Mouse (Mus musculus): ENCODE data around the gene Gm20388.

DNA sequence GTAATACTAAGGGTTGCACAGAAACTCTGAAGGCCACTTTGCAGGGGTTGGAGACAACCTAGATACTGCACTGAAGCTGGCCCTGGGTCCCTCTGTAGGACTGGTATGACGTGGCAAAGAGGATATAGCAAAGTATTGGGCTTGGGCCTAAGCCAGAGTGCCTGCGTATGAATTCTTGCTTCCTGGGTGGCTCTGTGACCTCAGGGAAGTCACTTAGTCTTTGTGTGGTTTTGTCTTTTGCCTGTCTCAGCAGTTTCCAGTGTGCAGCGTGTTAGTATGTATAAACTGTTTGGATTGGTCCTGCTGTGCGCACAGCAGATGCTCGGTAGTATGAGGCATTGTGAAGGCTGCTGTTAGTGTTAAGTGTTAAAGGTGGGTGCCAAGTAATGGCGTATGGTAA lies 4331.6 kb downstream of the Gm20388 start:
- TF ChIP-seq EP300 (IDR thresholded peaks at IDR 0.05; ENCODE audit: insufficient read depth, low read depth, low read length), result no peak
- TF ChIP-seq CTCF (IDR thresholded peaks at IDR 0.05; ENCODE audit: low read depth, low read length), result no peak
- no peak for TF ChIP-seq POLR2A (IDR thresholded peaks at IDR 0.05; ENCODE audit: insufficient read depth, low read length)

Data from ES-Bruce4 (cell line).